In genomic region chr2:137598136-137598535, GRCm38 (mm10) we compare ENCODE assay signal across 24 mouse cellular contexts.
DNase-seq lines count a peak whose midpoint lies in the region; ATAC-seq and TF ChIP-seq lines count a peak whose summit lies in the region.
"Had no signal": no experiment of that assay in that cellular context is flagged by ENCODE, and none has a peak within 500 bp of the region (broad histone marks: within the 10 kb centered on the region; RNA-seq: fewer than 3 reads in every experiment).

No protein-coding gene starts in this region.

- H3K4me2 ChIP-seq in limb, embryonic 14.5 days (replicated peaks; ENCODE audit: low read depth, low read length, severe bottlenecking), result no peak overlapping the region
- no peak overlapping the region for H3K4me2 ChIP-seq in embryonic facial prominence, embryonic 15.5 days (replicated peaks)
- H3K4me2 ChIP-seq in liver, embryonic 12.5 days, result no peak overlapping the region
- H3K4me2 ChIP-seq: hindbrain, embryonic 12.5 days; midbrain, embryonic 11.5 days; neural tube, embryonic 15.5 days had no signal

- no peaks in the 10 kb centered on the region for H3K4me1 ChIP-seq in limb, embryonic 14.5 days (ENCODE audit: control insufficient read depth, insufficient read depth, low read length)
- H3K4me1 ChIP-seq in limb, embryonic 10.5 days, result no peaks in the 10 kb centered on the region
- H3K4me1 ChIP-seq in embryonic facial prominence, embryonic 15.5 days, result 0 out of 2 replicates have a peak, but pooled peaks cover 4% of the 10 kb centered on the region
- no peaks in the 10 kb centered on the region for H3K4me1 ChIP-seq in liver, embryonic 12.5 days
- H3K4me1 ChIP-seq: hindbrain, embryonic 12.5 days; neural tube, embryonic 15.5 days had no signal

- H3K9ac ChIP-seq in limb, embryonic 14.5 days (ENCODE audit: low read depth, low read length, severe bottlenecking), result no peak overlapping the region
- no peak overlapping the region for H3K9ac ChIP-seq in embryonic facial prominence, embryonic 15.5 days
- H3K9ac ChIP-seq in liver, embryonic 12.5 days, result no peak overlapping the region
- H3K9ac ChIP-seq: hindbrain, embryonic 12.5 days; liver, postnatal 0 days; neural tube, embryonic 15.5 days had no signal

- WGBS in limb, embryonic 14.5 days, result 78% methylated on average over 7 of the region's 7 CpGs
- WGBS in limb, embryonic 10.5 days, result 93% methylated on average over 7 of the region's 7 CpGs
- WGBS in embryonic facial prominence, embryonic 15.5 days, result 54% methylated on average over 7 of the region's 7 CpGs
- WGBS in liver, embryonic 12.5 days (ENCODE audit: insufficient replicate concordance), result 74% methylated on average over 7 of the region's 7 CpGs

- H3K36me3 ChIP-seq in limb, embryonic 14.5 days (ENCODE audit: control insufficient read depth, insufficient read depth, low read length), result no peaks in the 10 kb centered on the region
- no peaks in the 10 kb centered on the region for H3K36me3 ChIP-seq in limb, embryonic 10.5 days
- H3K36me3 ChIP-seq in embryonic facial prominence, embryonic 15.5 days, result no peaks in the 10 kb centered on the region
- no peaks in the 10 kb centered on the region for H3K36me3 ChIP-seq in liver, embryonic 12.5 days
- H3K36me3 ChIP-seq: hindbrain, embryonic 12.5 days; neural tube, embryonic 15.5 days had no signal

- no peak overlapping the region for H3K4me3 ChIP-seq in limb, embryonic 14.5 days (replicated peaks; ENCODE audit: low read length)
- H3K4me3 ChIP-seq in limb, embryonic 10.5 days, result no peak overlapping the region
- no peak overlapping the region for H3K4me3 ChIP-seq in embryonic facial prominence, embryonic 15.5 days (replicated peaks)
- no peak overlapping the region for H3K4me3 ChIP-seq in liver, embryonic 12.5 days
- H3K4me3 ChIP-seq: heart, adult 2 months; hindbrain, embryonic 12.5 days; left cerebral cortex, adult 2 months; neural tube, embryonic 15.5 days had no signal

- ATAC-seq in limb, embryonic 14.5 days (ENCODE audit: low FRiP score, low read depth), result no peak
- ATAC-seq in embryonic facial prominence, embryonic 15.5 days (ENCODE audit: insufficient number of reproducible peaks, low FRiP score, low TSS enrichment, low read depth), result no peak
- ATAC-seq in liver, embryonic 12.5 days, result no peak
- ATAC-seq: forebrain, embryonic 14.5 days; liver, postnatal 0 days had no signal

- DNase-seq in adrenal gland, adult 2 months, result peak; percentile 8
- DNase-seq in adrenal gland, postnatal 4 days (ENCODE audit: low spot score in 2 of 2), result no peak
- DNase-seq in limb, embryonic 14.5 days (ENCODE audit: low spot score), result peak; percentile 23
- no peak for DNase-seq in limb, embryonic 10.5 days (ENCODE audit: low spot score)
- no peak for DNase-seq in kidney, adult 9 months
- DNase-seq: cerebellum, adult 11 months; cerebellum, adult 9-11 months; gastrocnemius, postnatal 36 days; heart, adult 2 months; kidney, adult 11 months; liver; liver, postnatal 0 days; lung, postnatal 10 days; thymus, adult 2 months; thymus, postnatal 4 days had no signal

- no peaks in the 10 kb centered on the region for H3K9me3 ChIP-seq in limb, embryonic 14.5 days (ENCODE audit: control insufficient read depth, low read length)
- H3K9me3 ChIP-seq in limb, embryonic 10.5 days (replicated peaks), result no peaks in the 10 kb centered on the region
- H3K9me3 ChIP-seq in embryonic facial prominence, embryonic 15.5 days (replicated peaks), result no peaks in the 10 kb centered on the region
- no peaks in the 10 kb centered on the region for H3K9me3 ChIP-seq in liver, embryonic 12.5 days (replicated peaks)
- H3K9me3 ChIP-seq: hindbrain, embryonic 12.5 days; neural tube, embryonic 15.5 days had no signal

- H3K27ac ChIP-seq in limb, embryonic 14.5 days (replicated peaks; ENCODE audit: low read depth, low read length), result no peak overlapping the region
- no peak overlapping the region for H3K27ac ChIP-seq in limb, embryonic 10.5 days
- H3K27ac ChIP-seq in embryonic facial prominence, embryonic 15.5 days (replicated peaks), result 0 out of 2 replicates have a peak overlapping the region, but pooled peaks have one; percentile 31
- no peak overlapping the region for H3K27ac ChIP-seq in liver, embryonic 12.5 days
- H3K27ac ChIP-seq: heart, adult 2 months; hindbrain, embryonic 12.5 days; kidney, postnatal 0 days; left cerebral cortex, adult 2 months; neural tube, embryonic 15.5 days; stomach, postnatal 0 days had no signal

- no peak for TF ChIP-seq POLR2A in limb, embryonic 14.5 days (IDR thresholded peaks at IDR 0.05; ENCODE audit: borderline replicate concordance, extremely low read depth, insufficient read depth, insufficient read length)

- no peaks in the 10 kb centered on the region for H3K27me3 ChIP-seq in limb, embryonic 14.5 days (ENCODE audit: control insufficient read depth, insufficient read depth, low read length)
- H3K27me3 ChIP-seq in limb, embryonic 10.5 days (ENCODE audit: low read depth, poor library complexity, severe bottlenecking), result no peaks in the 10 kb centered on the region
- no peaks in the 10 kb centered on the region for H3K27me3 ChIP-seq in embryonic facial prominence, embryonic 15.5 days
- no peaks in the 10 kb centered on the region for H3K27me3 ChIP-seq in liver, embryonic 12.5 days (replicated peaks)
- H3K27me3 ChIP-seq: hindbrain, embryonic 12.5 days; neural tube, embryonic 15.5 days had no signal

Comparison
In these comparisons a context has a peak if more than half of its experiments do, and no peak if none do; other contexts are left out.
1. DNase-seq: peak in adrenal gland, adult 2 months (single experiment) and limb, embryonic 14.5 days (single experiment); none in adrenal gland, postnatal 4 days (0 of 2), limb, embryonic 10.5 days (single experiment) and kidney, adult 9 months (single experiment).